Mouse (Mus musculus) forebrain, postnatal 0 days (tissue): ENCODE data around the gene Tnfaip8l1. TPM values are rescaled to one million over a fixed set of nuclear protein-coding genes. Genes with fewer than 3 reads are reported as not detected.

Source experiments
- ATAC-seq: fragments of 200-750 bp; cut with Nextera tagmentation; 2 replicates; pipeline ENCODE4 v1.8.0; 2017; ENCODE audit warnings: mild to moderate bottlenecking, moderate library complexity
- DNase-seq: peaks from one replicate; pipeline ENCODE4 v3.0.0-alpha.2; 2015
- H3K27ac ChIP-seq: fragments of 300-500 bp; sonication (generic); 2 replicates; pipeline ENCODE4 v1.5.1; 2014; ENCODE audit warnings: low read depth, mild to moderate bottlenecking, antibody characterized with exemption, low read length, moderate library complexity, mixed read lengths
- H3K27me3 ChIP-seq: fragments of 300-500 bp; sonication (generic); 2 replicates; pipeline ENCODE4 v1.6.1; 2014; ENCODE audit warnings: mild to moderate bottlenecking, low read length, mixed read lengths; ENCODE audit not compliant: insufficient read depth
- H3K36me3 ChIP-seq: fragments of 300-500 bp; sonication (generic); 2 replicates; pipeline ENCODE4 v1.6.1; 2014; ENCODE audit warnings: mild to moderate bottlenecking, moderate library complexity; ENCODE audit not compliant: insufficient read depth
- H3K4me1 ChIP-seq: fragments of 300-500 bp; sonication (generic); 2 replicates; pipeline ENCODE4 v1.6.1; 2014; ENCODE audit warnings: antibody characterized with exemption; ENCODE audit not compliant: insufficient read depth
- H3K4me2 ChIP-seq: fragments of 300-500 bp; sonication (generic); 2 replicates; pipeline ENCODE4 v1.6.1; 2014; ENCODE audit warnings: low read depth, mild to moderate bottlenecking, moderate library complexity
- H3K4me3 ChIP-seq: fragments of 300-500 bp; sonication (generic); 2 replicates; pipeline ENCODE4 v1.5.1; 2014; ENCODE audit warnings: low read depth, low read length, mixed read lengths
- H3K9ac ChIP-seq: fragments of 300-500 bp; sonication (generic); 2 replicates; pipeline ENCODE4 v1.6.1; 2014; ENCODE audit warnings: mild to moderate bottlenecking
- H3K9me3 ChIP-seq: fragments of 300-500 bp; sonication (generic); 2 replicates; pipeline ENCODE4 v1.6.1; 2016; ENCODE audit warnings: low read length
- CTCF ChIP-seq: sonication (generic); IDR thresholded peaks from 2 replicates; pipeline ENCODE4 v1.5.1; 2016; ENCODE audit warnings: antibody characterized with exemption, control low read depth, low read depth
- WGBS: fragments of 180-500 bp; shearing (Covaris S2); extraction: QIAGEN DNeasy Blood & Tissue Kit; methylation state at CpG from one replicate; pipeline ENCODE4 v1.1.7; 2014; 5-methylcytosine and 5-hydroxymethylcytosine counted together
- polyA plus RNA-seq: library from polyadenylated mRNA; unstranded; fragments of >200 nt; fragmentation: Nextera tagmentation; extraction: Ambion mirVana; gene quantifications from 2 replicates; pipeline ENCODE4 v1.2.1, GENCODE M21; 2015
- total RNA-seq: library from RNA; depleted of rRNA; stranded (reverse); fragments of >200 nt; gene quantifications from 2 replicates; pipeline ENCODE4 v1.2.3, GENCODE M21; 2014

Tnfaip8l1 gene
- total and polyA plus RNA-seq, 2 experiments from 2014 or later, result 8.6 to 11.0 TPM

DNA sequence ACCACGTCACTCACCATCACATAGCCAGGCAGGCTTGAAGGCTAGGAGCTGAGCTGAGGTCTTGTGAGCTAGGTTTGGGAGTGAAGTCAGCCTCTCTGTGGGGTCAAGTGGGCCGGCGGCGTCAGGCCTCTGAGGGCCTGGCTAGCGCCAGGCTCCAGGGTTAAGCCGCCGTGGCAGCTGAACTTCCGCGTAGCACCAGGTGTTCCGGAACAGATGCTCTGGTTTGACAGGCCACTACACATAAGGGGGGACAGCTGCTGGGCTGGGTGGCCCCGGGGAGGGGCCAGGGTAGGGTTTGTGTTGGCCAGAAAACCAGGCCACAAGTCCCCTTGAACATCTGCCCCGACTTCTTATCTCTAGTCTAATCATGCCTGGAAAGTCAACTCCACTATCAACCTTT, 14.9 kb upstream of the Tnfaip8l1 start:
- WGBS, result 75% methylated on average over 12 of the region's 12 CpGs
- TF ChIP-seq CTCF, result no peak

DNA sequence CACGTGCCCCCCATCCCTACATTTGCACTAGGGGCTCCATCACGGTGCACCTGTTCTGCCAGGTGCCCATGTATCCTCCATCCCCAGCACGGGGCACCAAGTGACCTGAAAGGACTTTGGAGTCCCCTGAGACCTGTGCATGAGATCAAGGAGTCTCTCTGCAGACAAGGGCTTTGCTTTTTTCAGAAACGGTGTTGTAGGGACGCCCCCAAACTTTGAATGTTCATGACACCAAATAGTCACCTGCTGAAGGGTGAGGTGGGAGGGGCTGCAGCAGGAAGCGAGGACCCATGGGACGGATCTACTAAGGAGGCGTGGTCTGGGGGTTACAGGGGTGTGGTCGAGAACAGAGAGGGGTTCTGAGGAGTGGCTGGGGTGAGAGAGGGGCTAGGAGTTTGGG, 14.0 kb upstream of the Tnfaip8l1 start:
- 21% methylated on average over 9 of the region's 9 CpGs for WGBS
- H3K27ac ChIP-seq, result no peak overlapping the region
- TF ChIP-seq CTCF, result no peak
- H3K4me1 ChIP-seq, result no peaks in the 10 kb centered on the region
- H3K4me3 ChIP-seq, result no peak overlapping the region
- H3K9ac ChIP-seq, result no peak overlapping the region
- no peaks in the 10 kb centered on the region for H3K36me3 ChIP-seq
- peak overlapping the region; percentile 67 for H3K4me2 ChIP-seq
- H3K9me3 ChIP-seq, result no peaks in the 10 kb centered on the region
- peaks cover 5% of the 10 kb centered on the region; the same call in 1 of the 2 replicates for H3K27me3 ChIP-seq
- DNase-seq (no peak), ATAC-seq (no peak)

More for the DNA sequence above, 14.9 kb upstream of the Tnfaip8l1 start:
- H3K4me1 ChIP-seq, result no peaks in the 10 kb centered on the region
- H3K9ac ChIP-seq, result no peak overlapping the region
- no peak for ATAC-seq
- H3K4me3 ChIP-seq, result no peak overlapping the region
- no peak overlapping the region for H3K4me2 ChIP-seq
- H3K36me3 ChIP-seq, result no peaks in the 10 kb centered on the region
- no peak overlapping the region for H3K27ac ChIP-seq
- no peaks in the 10 kb centered on the region for H3K9me3 ChIP-seq
- H3K27me3 ChIP-seq, result peaks cover 5% of the 10 kb centered on the region; the same call in 1 of the 2 replicates
- no peak for DNase-seq

DNA sequence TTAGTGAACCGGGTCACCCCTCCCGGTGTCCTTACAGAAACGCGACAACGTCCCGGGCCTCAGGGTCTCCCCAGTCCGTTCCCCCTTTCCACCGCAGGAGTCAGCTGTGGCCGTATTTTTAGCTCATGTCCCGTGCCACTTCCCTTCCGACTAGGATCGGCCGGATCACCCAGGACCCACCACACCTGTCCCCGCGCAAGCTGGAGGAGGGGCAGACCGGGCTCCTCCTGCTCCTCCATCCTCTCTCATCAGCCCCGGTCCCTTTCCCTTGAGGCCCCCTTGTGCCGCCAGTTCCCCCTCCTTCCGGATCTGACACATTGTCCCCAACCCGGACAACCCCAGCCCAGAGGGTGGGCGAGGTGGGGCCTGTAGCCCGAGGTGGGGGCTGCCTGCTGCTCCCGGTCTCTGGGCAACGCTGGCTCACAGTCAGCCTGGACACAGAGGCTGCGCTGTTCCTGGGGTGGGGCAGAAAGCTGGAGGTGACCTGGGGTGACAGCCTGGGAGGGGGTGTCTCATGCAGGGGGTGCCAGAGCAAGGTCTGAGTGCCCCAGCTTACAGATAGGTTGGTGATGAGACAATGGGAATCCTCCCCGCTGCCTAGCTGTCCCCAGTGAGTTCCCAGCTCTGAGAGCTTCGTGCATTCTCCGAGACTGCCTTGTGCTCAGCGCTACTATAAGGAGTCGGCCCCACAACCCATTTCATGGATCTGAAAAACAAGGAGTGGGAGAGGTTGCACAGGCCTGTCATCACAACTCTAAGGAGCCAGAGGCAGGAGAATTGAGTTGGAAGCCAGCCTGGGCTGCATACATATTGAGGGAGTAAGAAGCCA, 13.3 kb upstream of the Tnfaip8l1 start:
- H3K27ac ChIP-seq, result no peak overlapping the region
- WGBS, result 2% methylated on average over 30 of the region's 30 CpGs
- peak; percentile 48 for ATAC-seq
- H3K4me3 ChIP-seq, result peak overlapping the region; percentile 32
- no peaks in the 10 kb centered on the region for H3K4me1 ChIP-seq
- TF ChIP-seq CTCF, result no peak
- H3K36me3 ChIP-seq, result no peaks in the 10 kb centered on the region
- DNase-seq, result no peak
- H3K4me2 ChIP-seq, result peak overlapping the region; percentile 67
- peaks cover 5% of the 10 kb centered on the region; the same call in 1 of the 2 replicates for H3K27me3 ChIP-seq
- no peaks in the 10 kb centered on the region for H3K9me3 ChIP-seq
- peak overlapping the region; percentile 54 for H3K9ac ChIP-seq

DNA sequence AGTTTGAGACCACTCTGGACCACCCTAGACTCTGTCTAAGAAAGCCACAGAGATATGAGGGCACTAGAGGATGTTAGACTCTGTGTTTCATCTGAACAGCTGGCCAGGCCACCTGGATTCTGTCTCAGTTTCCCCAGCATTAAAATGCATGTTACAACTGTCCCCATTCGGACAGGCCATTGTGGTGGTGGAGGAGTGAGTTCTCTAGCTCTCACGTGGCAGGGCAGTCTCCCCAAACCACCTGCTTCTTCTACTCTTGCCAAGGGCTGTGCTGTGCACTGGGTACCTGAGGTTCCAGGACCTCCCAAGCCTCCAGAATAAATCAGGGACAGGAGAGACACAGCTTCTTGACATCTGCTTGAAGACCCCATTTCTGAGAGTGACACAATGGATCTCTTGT, 12.4 kb upstream of the Tnfaip8l1 start:
- Histone ChIP-seq H3K4me3 (no peak overlapping the region), H3K4me1 (no peaks in the 10 kb centered on the region), H3K36me3 (no peaks in the 10 kb centered on the region), H3K9me3 (no peaks in the 10 kb centered on the region), H3K9ac (no peak overlapping the region), H3K4me2 (no peak overlapping the region), H3K27me3 (peaks cover 5% of the 10 kb centered on the region; the same call in 1 of the 2 replicates), H3K27ac (no peak overlapping the region)
- no peak for TF ChIP-seq CTCF
- WGBS, result 31% methylated on average over 2 of the region's 2 CpGs
- ATAC-seq (no peak), DNase-seq (no peak)

DNA sequence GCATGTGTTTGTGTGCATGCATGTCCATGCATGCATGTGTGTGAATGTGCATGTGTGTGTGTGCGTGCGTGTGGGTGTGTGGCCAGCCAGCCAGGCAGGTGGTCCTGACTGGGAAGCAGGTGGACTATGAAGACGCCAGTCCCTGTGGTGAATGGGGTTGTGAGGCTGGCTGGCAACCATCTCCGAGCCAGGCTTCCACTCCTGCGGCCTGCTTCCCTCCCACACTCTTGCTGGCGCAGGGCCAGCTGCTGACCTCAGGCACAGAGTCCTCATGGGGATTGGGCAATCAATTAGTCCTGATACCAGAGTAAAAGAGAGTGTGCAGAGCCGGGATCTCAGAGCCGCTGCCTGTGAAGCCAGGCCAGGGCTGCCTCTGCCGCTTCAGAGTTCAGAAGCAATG, 8.6 kb upstream of the Tnfaip8l1 start:
- no peak for TF ChIP-seq CTCF
- no peak overlapping the region for H3K4me3 ChIP-seq
- H3K27me3 ChIP-seq, result peaks cover 5% of the 10 kb centered on the region; the same call in 1 of the 2 replicates
- ATAC-seq (peak; percentile 38; the same call in 1 of the 2 replicates), DNase-seq (peak; percentile 36)
- no peak overlapping the region for H3K9ac ChIP-seq
- H3K4me1 ChIP-seq, result no peaks in the 10 kb centered on the region
- no peaks in the 10 kb centered on the region for H3K9me3 ChIP-seq
- no peak overlapping the region for H3K27ac ChIP-seq
- 24% methylated on average over 9 of the region's 9 CpGs for WGBS
- no peaks in the 10 kb centered on the region for H3K36me3 ChIP-seq
- no peak overlapping the region for H3K4me2 ChIP-seq

DNA sequence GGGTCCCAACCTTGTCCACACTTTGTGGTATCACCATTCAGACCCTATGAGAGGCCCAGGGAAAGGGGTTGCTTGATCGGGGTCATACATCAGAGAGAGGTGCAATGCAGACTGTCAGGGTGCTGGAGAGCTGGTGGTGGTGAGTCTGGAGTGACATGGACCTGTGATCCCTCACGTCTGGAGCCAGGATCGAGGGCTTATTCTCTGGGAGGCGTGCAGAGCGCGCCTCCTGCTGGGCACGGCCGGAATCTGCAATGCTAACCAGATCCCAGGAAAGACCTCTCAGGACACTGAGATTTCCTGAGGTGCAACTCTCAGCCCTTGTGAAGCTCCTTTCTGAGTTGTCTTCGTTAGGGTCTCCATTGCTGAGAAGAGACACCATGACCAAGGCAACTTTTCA, 2.5 kb upstream of the Tnfaip8l1 start:
- Histone ChIP-seq H3K9me3 (no peaks in the 10 kb centered on the region), H3K27me3 (no peaks in the 10 kb centered on the region), H3K4me1 (peaks cover 7% of the 10 kb centered on the region; the same call in 1 of the 2 replicates), H3K4me2 (no peak overlapping the region), H3K27ac (no peak overlapping the region), H3K36me3 (no peaks in the 10 kb centered on the region), H3K9ac (no peak overlapping the region), H3K4me3 (no peak overlapping the region)
- DNase-seq (peak; percentile 67), ATAC-seq (no peak)
- WGBS, result 10% methylated on average over 9 of the region's 9 CpGs
- peak; percentile 87 for TF ChIP-seq CTCF

DNA sequence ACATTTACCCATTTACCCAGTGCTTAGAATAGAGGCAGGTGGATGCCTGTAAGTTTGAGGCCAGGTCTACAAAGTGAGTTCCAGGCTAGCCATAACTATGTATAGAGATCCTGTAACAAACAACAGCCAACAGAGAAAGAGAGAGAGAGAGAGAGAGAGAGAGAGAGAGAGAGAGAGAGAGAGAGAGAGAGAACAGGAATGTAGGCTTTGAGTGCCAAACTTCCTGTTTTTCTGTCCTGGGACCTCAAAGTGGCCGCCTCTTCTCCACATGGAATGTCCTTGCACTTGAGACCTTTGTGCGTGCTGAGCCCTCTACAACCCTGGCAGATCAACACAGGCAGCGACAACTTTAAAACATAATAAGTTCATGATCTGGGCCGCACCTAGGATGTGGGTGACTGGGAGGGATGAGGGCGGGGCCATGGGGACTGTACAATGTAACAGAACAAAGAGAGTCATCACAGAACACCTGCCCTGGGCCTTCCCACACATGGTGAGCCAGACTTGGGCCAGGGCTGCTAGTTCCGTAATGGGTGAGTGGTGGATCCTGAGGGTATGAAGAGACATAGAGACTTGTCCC, 1.3 kb downstream of the Tnfaip8l1 start:
- Histone ChIP-seq H3K36me3 (no peaks in the 10 kb centered on the region), H3K9ac (no peak overlapping the region), H3K4me2 (no peak overlapping the region), H3K4me1 (peaks cover 7% of the 10 kb centered on the region; the same call in 1 of the 2 replicates), H3K4me3 (no peak overlapping the region), H3K27me3 (no peaks in the 10 kb centered on the region), H3K9me3 (no peaks in the 10 kb centered on the region), H3K27ac (no peak overlapping the region)
- ATAC-seq, result no peak
- WGBS, result 83% methylated on average over 6 of the region's 6 CpGs
- no peak for TF ChIP-seq CTCF
- DNase-seq, result no peak
